Mouse (Mus musculus) liver, embryonic 12.5 days (tissue): Measurements from ENCODE around the gene Plscr2. TPM values are rescaled to one million over a fixed set of nuclear protein-coding genes. Genes with fewer than 3 reads are reported as not detected.

Experiments used
- ATAC-seq: fragments of 200-750 bp; cut with Nextera tagmentation; 2 replicates; pipeline ENCODE4 v1.8.0; 2017; ENCODE audit warnings: moderate number of reproducible peaks, mild to moderate bottlenecking, moderate library complexity
- H3K27ac ChIP-seq: fragments of 300-500 bp; sonication (generic); 2 replicates; pipeline ENCODE4 v1.5.1; 2016; ENCODE audit warnings: mild to moderate bottlenecking
- H3K27me3 ChIP-seq: fragments of 300-500 bp; sonication (generic); replicated peaks from 2 replicates; pipeline ENCODE4 v1.6.1; 2016; ENCODE audit warnings: mild to moderate bottlenecking, moderate library complexity
- H3K36me3 ChIP-seq: fragments of 300-500 bp; sonication (generic); 2 replicates; pipeline ENCODE4 v1.6.1; 2016; ENCODE audit warnings: mild to moderate bottlenecking, moderate library complexity
- H3K4me1 ChIP-seq: fragments of 300-500 bp; sonication (generic); 2 replicates; pipeline ENCODE4 v1.6.1; 2016
- H3K4me2 ChIP-seq: fragments of 300-500 bp; sonication (generic); 2 replicates; pipeline ENCODE4 v1.6.1; 2016; ENCODE audit warnings: mild to moderate bottlenecking, moderate library complexity
- H3K4me3 ChIP-seq: fragments of 300-500 bp; sonication (generic); 2 replicates; pipeline ENCODE4 v1.5.1; 2016; ENCODE audit warnings: mild to moderate bottlenecking, moderate library complexity
- H3K9ac ChIP-seq: fragments of 300-500 bp; sonication (generic); 2 replicates; pipeline ENCODE4 v1.6.1; 2016; ENCODE audit warnings: mild to moderate bottlenecking, moderate library complexity
- H3K9me3 ChIP-seq: fragments of 300-500 bp; sonication (generic); replicated peaks from 2 replicates; pipeline ENCODE4 v1.6.1; 2016; ENCODE audit warnings: mild to moderate bottlenecking, moderate library complexity
- WGBS: fragments of 180-500 bp; shearing (Covaris S2); methylation state at CpG from one replicate; pipeline ENCODE4 v1.1.7; 2016; ENCODE audit not compliant: insufficient replicate concordance; 5-methylcytosine and 5-hydroxymethylcytosine counted together
- polyA plus RNA-seq: library from polyadenylated mRNA; unstranded; fragments of >200 nt; fragmentation: Nextera tagmentation; extraction: Ambion mirVana; gene quantifications from 2 replicates; pipeline ENCODE4 v1.2.1, GENCODE M21; 2016

The Plscr2 gene
- polyA plus RNA-seq: 0.38 and 0.76 TPM in 2 replicates

DNA sequence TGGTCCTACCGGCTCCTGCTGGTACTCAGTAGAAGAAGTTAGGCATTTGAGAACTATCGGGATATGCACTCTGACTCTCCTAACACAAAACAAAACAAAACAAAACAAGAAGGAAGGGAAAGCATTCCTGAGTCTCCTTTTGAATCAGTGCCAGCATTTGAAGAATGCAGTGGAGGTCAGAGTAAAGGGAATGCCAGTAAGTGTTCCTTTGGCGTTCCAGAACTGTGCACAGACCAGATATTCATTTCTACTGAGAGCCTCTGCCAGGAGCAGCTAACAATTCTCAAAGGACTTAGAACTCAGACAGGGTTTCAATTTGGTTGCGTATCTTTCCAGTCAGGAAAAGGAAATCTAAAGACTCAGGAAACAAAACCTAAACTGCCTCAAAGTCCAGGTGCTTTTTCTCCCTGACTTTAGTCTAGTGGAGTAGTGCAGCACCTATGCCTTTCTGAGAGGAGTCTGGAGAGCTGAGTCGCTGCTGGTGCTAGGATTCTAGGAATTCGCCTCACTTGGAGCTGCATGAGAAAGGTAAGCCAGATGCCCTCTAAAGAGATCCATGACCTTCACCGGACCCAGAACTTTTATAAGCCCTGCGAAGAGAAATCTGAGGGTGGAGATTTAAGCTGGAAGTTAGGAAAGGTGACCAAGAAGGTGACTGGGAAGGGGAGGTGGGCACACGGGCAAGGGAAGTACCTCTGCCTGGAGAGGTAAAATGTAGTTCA lies at the start of gene Plscr2:
Gene Plscr2, plus strand, starts transcription at position 117 of the 722 bp plus-strand sequence.
- H3K27ac ChIP-seq: peak within 1 kb of the TSS; percentile 65; the same call in 1 of the 2 replicates
- WGBS: 75% methylated on average over 9 of the region's 9 CpGs
- no peak for ATAC-seq
- peaks cover 26% of the 10 kb centered on the region for H3K4me1 ChIP-seq
- H3K27me3 ChIP-seq: no peaks in the 10 kb centered on the region
- no peak within 1 kb of the TSS for H3K9ac ChIP-seq
- H3K4me2 ChIP-seq: peak within 1 kb of the TSS; percentile 27; the same call in 1 of the 2 replicates
- no peak within 1 kb of the TSS for H3K4me3 ChIP-seq
- H3K9me3 ChIP-seq: no peaks in the 10 kb centered on the region
- peaks cover 11% of the 10 kb centered on the region; the same call in 1 of the 2 replicates for H3K36me3 ChIP-seq

DNA sequence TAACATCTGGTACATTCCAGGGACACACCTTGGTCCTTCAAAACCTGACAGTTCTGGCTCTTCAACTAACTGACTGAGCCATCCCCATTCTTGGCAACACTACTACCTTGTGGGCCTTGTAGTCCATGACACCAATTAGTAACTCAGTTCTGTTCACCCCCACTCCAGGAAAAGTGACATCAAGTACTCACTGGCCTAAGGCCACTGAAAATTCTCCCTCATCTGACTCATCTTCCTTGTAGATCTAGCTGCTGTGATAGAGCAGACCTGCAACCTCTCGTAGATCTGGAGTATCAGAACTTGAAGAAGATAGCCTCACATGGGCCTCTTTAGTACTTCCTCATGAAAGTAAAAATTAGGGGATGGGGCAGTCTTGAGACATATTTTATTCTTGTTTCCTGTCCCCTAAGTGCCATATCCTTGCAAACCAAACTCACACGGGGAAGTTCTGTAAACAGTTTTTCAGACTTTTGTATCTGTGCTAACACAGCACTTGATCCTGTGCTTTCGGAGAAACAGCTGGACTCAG lies 49.2 kb upstream of the Plscr2 start:
- 46% methylated on average over 3 of the region's 3 CpGs for WGBS
- Histone ChIP-seq H3K4me3 (no peak overlapping the region), H3K36me3 (no peaks in the 10 kb centered on the region), H3K4me1 (0 out of 2 replicates have a peak, but pooled peaks cover 8% of the 10 kb centered on the region), H3K9me3 (no peaks in the 10 kb centered on the region), H3K4me2 (no peak overlapping the region), H3K27ac (no peak overlapping the region), H3K27me3 (no peaks in the 10 kb centered on the region), H3K9ac (no peak overlapping the region)
- no peak for ATAC-seq

DNA sequence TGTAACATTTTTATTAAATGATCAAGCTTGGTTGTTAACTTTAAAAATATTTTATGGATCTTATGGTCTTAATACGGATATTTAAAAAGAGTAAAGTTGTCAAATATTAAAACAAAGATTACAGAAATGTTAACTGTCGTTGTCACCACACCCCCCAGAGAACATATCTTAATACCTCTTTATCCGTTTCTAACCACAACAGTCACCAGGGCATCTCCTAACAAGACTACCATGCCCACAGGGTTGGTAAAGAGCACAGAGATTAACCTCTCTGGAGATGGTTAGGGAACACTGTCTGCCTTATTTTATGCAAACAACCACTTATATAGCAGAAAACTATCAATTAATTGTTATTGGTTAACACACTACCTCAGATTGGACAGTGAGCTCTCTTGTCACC lies 48.6 kb upstream of the Plscr2 start:
- H3K4me2 ChIP-seq: no peak overlapping the region
- no peaks in the 10 kb centered on the region for H3K27me3 ChIP-seq
- 0 out of 2 replicates have a peak, but pooled peaks cover 8% of the 10 kb centered on the region for H3K4me1 ChIP-seq
- H3K9ac ChIP-seq: no peak overlapping the region
- no peaks in the 10 kb centered on the region for H3K9me3 ChIP-seq
- WGBS: 35% methylated on average over 3 of the region's 3 CpGs
- H3K36me3 ChIP-seq: no peaks in the 10 kb centered on the region
- H3K4me3 ChIP-seq: no peak overlapping the region
- ATAC-seq: no peak
- H3K27ac ChIP-seq: no peak overlapping the region

DNA sequence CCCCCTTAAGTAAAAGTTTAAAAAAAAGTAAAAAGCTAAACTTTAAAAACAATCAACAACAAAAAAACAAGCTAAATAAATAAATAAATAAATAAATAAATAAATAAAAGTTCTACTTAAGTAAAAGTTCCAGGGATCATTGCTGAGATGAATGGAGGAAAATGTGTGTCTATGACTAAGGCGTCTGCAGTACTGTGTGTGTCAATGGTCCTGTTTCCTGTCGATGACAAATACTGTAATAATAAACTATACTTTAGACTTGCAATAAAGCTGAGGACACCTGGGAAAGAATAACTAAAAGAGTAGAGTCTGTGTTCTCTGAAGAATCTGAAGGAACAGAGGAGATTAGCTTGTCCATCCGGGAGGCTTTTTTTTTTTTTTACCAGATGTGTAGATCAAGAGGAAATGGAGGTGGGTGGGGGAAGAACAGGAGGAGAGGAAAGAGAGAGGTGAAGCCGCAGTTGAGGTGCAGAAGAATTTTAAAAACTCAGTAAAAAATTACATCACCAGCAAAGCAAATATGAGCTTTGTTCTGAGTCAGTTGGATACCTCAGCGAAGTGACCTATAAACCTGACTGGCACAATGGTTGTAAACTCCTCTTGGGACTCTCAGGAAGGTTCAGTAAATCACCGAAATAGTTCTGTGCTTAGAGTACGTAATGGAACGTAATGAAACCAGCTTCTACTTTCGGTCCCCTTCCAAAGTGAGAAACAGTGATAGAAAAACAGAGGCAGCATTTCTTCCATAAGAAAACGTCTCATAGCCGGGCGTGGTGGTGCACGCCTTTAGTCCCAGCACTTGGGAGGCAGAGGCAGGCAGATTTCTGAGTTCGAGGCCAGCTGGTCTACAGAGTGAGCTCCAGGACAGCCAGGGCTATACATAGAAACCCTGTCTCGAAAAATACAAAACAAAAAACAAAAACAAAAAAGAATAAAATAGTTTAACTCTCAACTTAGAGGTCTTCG lies 46.3 kb upstream of the Plscr2 start:
- Histone ChIP-seq H3K9ac (no peak overlapping the region), H3K9me3 (no peaks in the 10 kb centered on the region), H3K4me2 (no peak overlapping the region), H3K4me1 (0 out of 2 replicates have a peak, but pooled peaks cover 8% of the 10 kb centered on the region), H3K36me3 (no peaks in the 10 kb centered on the region), H3K4me3 (no peak overlapping the region), H3K27ac (no peak overlapping the region), H3K27me3 (no peaks in the 10 kb centered on the region)
- ATAC-seq: no peak
- 64% methylated on average over 16 of the region's 16 CpGs for WGBS

DNA sequence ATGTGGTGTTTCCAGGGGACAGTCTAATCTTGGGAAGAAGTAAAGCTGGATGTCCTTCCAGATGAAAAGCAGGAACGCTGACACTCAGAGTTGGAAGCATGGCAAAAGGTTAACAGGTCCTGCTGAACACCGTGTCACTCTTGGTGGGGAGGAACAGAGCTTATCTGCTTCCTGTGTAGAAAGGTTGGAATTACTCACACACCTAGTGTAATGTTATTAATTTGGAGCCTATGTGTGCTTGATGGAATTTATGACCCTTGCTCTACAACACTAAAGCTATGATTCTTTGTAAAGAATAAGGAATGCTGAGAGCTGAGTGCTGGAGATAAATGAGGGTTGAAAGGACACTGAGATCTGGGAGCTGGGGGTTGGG lies 45.6 kb upstream of the Plscr2 start:
- Histone ChIP-seq H3K4me3 (no peak overlapping the region), H3K4me2 (no peak overlapping the region), H3K4me1 (0 out of 2 replicates have a peak, but pooled peaks cover 8% of the 10 kb centered on the region), H3K9me3 (no peaks in the 10 kb centered on the region), H3K27me3 (no peaks in the 10 kb centered on the region), H3K9ac (no peak overlapping the region), H3K36me3 (no peaks in the 10 kb centered on the region), H3K27ac (no peak overlapping the region)
- ATAC-seq: no peak
- WGBS: 33% methylated on average over 2 of the region's 2 CpGs

DNA sequence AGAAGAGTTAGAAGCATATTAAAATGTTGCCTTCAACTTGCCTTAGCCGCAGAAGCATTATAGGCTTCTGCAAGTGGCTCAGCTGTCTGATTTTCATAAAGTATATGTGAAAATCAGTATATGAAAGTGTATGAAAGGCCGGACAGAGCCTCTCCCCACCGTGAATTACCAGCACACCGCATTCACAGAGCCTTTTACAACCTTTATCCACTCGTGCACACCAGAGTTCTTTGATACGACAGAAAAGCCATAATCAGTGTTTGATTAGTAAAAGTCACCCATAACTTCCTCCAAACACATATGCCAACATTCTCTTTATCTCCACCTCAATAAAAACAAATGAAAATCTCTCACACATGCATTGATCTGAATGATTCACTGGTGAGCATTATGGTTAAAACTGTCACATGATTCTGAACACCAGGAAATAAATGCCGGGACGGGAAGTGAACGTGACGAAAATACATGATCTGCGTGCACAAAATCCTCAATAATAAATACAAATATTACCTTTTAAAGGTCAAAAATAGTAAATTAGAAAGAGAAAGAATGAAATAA lies 40.4 kb upstream of the Plscr2 start:
- Histone ChIP-seq H3K9me3 (no peaks in the 10 kb centered on the region), H3K4me1 (0 out of 2 replicates have a peak, but pooled peaks cover 4% of the 10 kb centered on the region), H3K4me2 (no peak overlapping the region), H3K27ac (no peak overlapping the region), H3K9ac (no peak overlapping the region), H3K27me3 (no peaks in the 10 kb centered on the region), H3K4me3 (no peak overlapping the region), H3K36me3 (no peaks in the 10 kb centered on the region)
- ATAC-seq: no peak
- 82% methylated on average over 11 of the region's 11 CpGs for WGBS

DNA sequence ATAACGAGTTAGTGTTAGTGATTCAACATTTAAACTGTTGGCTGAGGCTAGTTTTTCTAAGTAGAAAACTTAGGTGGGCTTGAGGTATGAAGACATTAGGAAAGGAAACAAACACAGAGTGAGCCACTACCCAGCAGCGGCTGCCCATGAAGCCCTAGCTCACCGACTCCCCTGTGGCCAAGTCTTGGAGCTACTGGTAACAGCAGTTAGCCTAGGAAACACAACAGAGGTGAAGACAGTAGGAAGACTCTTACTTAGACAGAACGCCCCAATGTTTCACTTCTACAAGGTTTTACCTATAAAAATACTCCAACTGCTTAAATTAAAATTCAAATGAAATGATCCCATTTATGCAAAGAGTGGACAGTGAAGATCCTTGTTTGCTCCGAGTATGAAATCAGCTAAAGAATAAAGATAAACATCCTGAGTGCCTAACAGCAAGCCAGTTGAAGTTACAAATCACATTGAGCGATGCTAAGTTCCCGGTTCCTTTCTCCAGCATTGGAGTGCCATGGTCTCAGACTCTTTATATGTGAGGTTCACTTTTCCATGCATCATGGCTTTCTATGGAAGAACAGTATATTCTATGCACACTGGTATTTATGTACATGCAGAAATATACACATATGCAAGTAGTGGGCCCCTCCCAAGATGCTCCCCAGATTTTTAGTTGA lies 26.5 kb upstream of the Plscr2 start:
- no peak overlapping the region for H3K4me3 ChIP-seq
- ATAC-seq: no peak
- H3K4me2 ChIP-seq: peak overlapping the region; percentile 76; the same call in 1 of the 2 replicates
- 69% methylated on average over 7 of the region's 7 CpGs for WGBS
- H3K9me3 ChIP-seq: no peaks in the 10 kb centered on the region
- no peaks in the 10 kb centered on the region for H3K36me3 ChIP-seq
- H3K4me1 ChIP-seq: peaks cover 29% of the 10 kb centered on the region
- H3K27me3 ChIP-seq: no peaks in the 10 kb centered on the region
- no peak overlapping the region for H3K9ac ChIP-seq
- no peak overlapping the region for H3K27ac ChIP-seq

GRCm38 (mm10) chr9:92249447-92249852 lies 26.0 kb upstream of the Plscr2 start, which contains the start of gene Plscr1:
TSS of gene Plscr1 (plus strand) at chr9:92249750.
- H3K4me3 ChIP-seq: peak within 1 kb of the TSS; percentile 67
- H3K27me3 ChIP-seq: no peaks in the 10 kb centered on the region
- no peak for ATAC-seq
- H3K4me2 ChIP-seq: peak within 1 kb of the TSS; percentile 76
- H3K36me3 ChIP-seq: no peaks in the 10 kb centered on the region
- H3K27ac ChIP-seq: peak within 1 kb of the TSS; percentile 84
- peaks cover 33% of the 10 kb centered on the region for H3K4me1 ChIP-seq
- WGBS: 43% methylated on average over 7 of the region's 7 CpGs
- H3K9me3 ChIP-seq: no peaks in the 10 kb centered on the region
- peak within 1 kb of the TSS; percentile 72 for H3K9ac ChIP-seq

GRCm38 (mm10) chr9:92249987-92250772 lies 25.2 kb upstream of the Plscr2 start:
- ATAC-seq: peak; percentile 85
- WGBS: under 1% methylated on average over 40 of the region's 40 CpGs
- Histone ChIP-seq H3K27me3 (no peaks in the 10 kb centered on the region), H3K4me3 (peak overlapping the region; percentile 67), H3K27ac (peak overlapping the region; percentile 84), H3K9me3 (no peaks in the 10 kb centered on the region), H3K36me3 (no peaks in the 10 kb centered on the region), H3K4me2 (peak overlapping the region; percentile 76), H3K9ac (peak overlapping the region; percentile 72), H3K4me1 (peaks cover 36% of the 10 kb centered on the region)

GRCm38 (mm10) chr9:92252718-92253117 lies 22.7 kb upstream of the Plscr2 start:
- peaks cover 36% of the 10 kb centered on the region for H3K4me1 ChIP-seq
- H3K9ac ChIP-seq: no peak overlapping the region
- no peaks in the 10 kb centered on the region for H3K27me3 ChIP-seq
- H3K4me3 ChIP-seq: no peak overlapping the region
- no peaks in the 10 kb centered on the region for H3K9me3 ChIP-seq
- H3K27ac ChIP-seq: no peak overlapping the region
- ATAC-seq: no peak
- no peaks in the 10 kb centered on the region for H3K36me3 ChIP-seq
- H3K4me2 ChIP-seq: 0 out of 2 replicates have a peak overlapping the region, but pooled peaks have one; percentile 8
- WGBS: 60% methylated on average over 5 of the region's 5 CpGs
